Mouse (Mus musculus): Measurements from ENCODE around the gene Kbtbd6. TPM values are rescaled to one million over a fixed set of nuclear protein-coding genes. Genes with fewer than 3 reads are reported as not detected.

Gene Kbtbd6
- polyA plus RNA-seq (2012; rRNA removed) = 1.8 and 2.0 TPM in 2 replicates

DNA sequence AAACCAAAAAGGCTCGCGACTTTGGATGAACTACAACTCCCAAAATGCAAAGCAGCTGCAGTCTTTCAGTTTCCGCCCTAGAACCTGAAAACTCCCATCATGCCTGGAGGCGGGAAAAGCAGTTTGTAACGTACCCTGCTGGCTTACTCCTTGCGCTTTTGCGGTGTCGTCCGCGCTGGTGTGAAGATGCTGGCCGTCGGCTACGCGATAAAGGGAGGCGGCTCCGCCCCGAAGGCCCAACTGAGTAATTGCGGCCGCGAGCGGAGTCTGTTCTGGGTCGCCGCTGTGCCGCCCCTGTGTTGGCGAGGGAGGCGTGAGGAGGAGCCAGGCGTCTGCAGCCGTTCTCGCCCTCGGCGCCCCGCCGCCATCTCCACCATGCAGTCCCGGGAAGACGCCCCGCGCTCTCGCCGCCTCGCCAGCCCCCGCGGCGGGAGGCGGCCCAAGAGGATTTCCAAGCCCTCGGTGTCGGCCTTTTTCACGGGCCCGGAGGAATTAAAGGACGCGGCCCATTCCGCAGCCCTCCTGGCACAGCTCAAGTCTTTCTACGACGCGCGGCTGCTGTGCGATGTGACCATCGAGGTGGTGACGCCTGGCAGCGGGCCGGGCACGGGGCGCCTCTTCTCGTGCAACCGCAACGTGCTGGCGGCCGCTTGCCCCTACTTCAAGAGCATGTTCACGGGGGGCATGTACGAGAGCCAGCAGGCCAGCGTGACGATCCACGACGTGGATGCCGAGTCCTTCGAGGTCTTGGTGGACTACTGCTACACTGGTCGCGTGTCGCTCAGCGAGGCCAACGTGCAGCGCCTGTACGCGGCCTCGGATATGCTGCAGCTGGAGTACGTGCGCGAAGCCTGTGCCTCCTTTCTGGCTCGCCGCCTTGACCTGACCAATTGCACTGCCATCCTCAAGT lies at the start of gene Kbtbd6:
Gene Kbtbd6 (plus strand): TSS at position 155 of the 910 bp plus-strand sequence.

DNA sequence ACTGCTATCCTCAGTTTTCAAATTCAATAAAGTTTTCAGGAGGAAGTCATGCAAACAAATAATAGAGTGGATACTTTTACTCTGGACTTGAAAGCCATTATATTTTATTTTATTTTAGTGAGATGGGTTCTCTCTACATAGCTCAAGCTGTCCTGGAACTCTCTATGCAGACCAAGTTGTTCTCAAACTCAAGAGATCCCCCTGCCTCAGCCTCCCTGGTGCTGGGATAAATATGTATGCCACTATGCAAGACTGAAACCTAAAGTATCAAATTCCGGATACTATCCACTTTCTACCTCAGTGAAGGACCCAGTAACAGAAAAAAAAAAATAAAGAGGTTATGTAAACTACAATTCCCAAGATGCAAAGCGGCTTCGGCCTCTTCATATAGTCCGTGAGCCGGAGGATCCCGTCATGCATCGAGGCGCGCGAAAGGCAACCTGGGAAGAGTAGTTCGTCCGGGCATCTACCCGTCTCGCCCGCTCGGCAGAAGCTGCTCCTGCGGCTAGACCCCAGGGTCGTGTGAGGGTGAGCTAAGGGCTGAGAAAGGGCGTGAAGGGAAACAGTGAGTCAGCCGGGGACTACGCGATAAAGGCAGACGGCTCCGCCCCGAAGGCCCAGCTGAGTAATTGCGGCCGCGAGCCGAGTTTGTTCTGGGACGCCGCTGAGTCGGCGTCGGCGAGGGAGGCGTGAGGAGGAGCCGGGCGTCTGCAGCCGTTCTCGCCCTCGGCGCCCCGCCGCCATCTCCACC lies 25.5 kb upstream of the Kbtbd6 start, which contains the start of gene Kbtbd7:
Gene Kbtbd7 (plus strand): TSS at position 533 of the 751 bp plus-strand sequence.

DNA sequence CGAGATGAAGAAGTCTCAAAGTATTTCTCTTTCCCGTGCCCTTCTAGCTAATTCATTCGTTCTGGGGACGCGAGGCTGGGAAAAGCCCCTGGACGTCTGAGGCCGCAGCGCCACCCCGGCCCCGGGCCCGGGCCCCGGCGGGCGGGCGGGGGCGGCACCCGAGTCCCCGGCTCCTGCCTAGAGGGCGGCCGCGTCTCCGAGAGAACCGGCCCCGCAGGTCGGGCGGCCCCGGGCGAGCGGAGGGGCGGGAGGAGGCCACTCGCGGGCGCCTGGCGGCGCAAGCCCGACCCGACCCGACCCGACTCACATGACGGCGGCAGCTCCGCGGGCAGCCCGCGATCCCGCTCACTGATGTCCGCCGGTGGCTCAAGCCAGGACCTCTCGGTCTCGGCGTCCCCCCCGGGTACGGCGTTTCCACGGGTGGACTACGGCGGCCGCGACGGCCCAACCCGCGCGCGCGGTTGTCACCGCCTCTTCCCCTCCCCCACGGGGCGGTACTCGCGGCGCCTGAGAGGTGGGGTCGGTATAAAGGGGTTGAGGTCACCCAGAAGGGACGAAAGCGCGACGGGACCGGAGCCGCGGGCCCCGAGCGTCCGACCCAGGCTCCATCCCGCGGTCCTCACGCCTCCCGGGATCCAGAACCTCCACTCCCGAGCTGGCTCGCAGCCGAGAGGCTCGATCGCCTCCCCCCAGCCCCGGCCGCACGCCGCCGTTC lies 29.1 kb downstream of the Kbtbd6 start, which contains the start of gene Elf1:
Gene Elf1 (plus strand): TSS at position 571 of the 715 bp plus-strand sequence.

DNA sequence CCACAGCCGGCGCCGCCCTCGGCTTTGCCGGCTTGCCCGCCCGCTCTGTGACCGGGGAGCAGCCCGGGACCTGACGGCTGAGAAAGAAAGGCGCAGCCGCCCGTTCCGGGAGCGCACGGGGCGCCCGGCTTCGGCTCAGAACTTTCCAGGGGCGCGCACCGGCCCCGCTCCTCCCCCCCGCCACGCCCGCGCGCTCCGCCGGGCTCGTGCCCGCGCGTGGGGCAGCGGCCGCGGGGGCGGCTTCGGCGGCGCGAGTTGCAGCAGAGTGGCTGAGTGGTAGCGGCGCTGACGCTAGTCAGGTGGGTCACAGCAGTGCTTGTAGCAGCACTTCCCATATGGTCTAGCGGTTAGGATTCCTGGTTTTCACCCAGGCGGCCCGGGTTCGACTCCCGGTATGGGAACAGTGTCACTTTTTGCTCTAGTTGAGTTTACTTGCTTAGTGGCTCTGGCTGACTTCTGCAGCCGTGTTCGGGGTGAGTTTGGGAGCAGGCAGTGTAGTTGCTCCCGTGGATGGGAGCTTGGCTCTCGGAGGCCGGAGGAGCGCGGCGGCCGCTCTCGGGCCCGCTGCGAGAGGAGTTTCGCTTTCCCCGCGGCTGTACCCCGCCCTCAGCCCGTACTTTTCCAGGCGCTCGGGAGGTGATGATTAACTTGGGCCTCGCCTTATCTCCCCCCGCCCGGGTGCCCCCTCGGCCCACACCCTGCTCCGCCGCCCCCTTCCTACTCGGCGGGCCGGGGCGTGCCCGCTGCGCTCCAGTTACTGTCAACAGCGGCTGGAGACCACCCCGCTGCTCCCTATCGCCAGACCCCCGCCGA lies 29.9 kb downstream of the Kbtbd6 start, which contains the start of gene Wbp4:
Gene Wbp4 (minus strand): TSS at position 182 of the 813 bp plus-strand sequence.

Other genes with a start within 250 kb of the Kbtbd6 start
- not detected in 2 replicates for gene Zfp957, start 204.5 kb upstream of the Kbtbd6 start, polyA plus RNA-seq (2012; rRNA removed)
- 46.4 and 47.3 TPM in 2 replicates for gene Rgcc, start 150.2 kb upstream of the Kbtbd6 start, polyA plus RNA-seq (2012; rRNA removed)
- gene Naa16, start 61.1 kb upstream of the Kbtbd6 start, polyA plus RNA-seq (2012; rRNA removed) = 10.7 and 11.5 TPM in 2 replicates
- gene Mtrf1, start 54.1 kb upstream of the Kbtbd6 start, polyA plus RNA-seq (2012; rRNA removed) = 6.3 TPM in 2 replicates
- 19.8 and 20.1 TPM in 2 replicates for gene Kbtbd7, start 25.3 kb upstream of the Kbtbd6 start, polyA plus RNA-seq (2012; rRNA removed)
- 3.9 and 4.2 TPM in 2 replicates for gene Elf1, start 29.4 kb downstream of the Kbtbd6 start, polyA plus RNA-seq (2012; rRNA removed)
- gene Wbp4, start 29.7 kb downstream of the Kbtbd6 start, polyA plus RNA-seq (2012; rRNA removed) = 24.9 and 28.7 TPM in 2 replicates
- gene Sugt1, start 135.9 kb downstream of the Kbtbd6 start, polyA plus RNA-seq (2012; rRNA removed) = 52.8 and 55.2 TPM in 2 replicates
- gene Cnmd, start 210.3 kb downstream of the Kbtbd6 start, polyA plus RNA-seq (2012; rRNA removed) = 1.9 and 5.0 TPM in 2 replicates

Measured in central nervous system, embryonic 18 days (tissue).